Mouse (Mus musculus) left cerebral cortex, postnatal 36 days (tissue): ENCODE data around the gene Lats1. TPM values are rescaled to one million over a fixed set of nuclear protein-coding genes. Genes with fewer than 3 reads are reported as not detected.

ENCODE experiments used
- DNase-seq, 2 experiments: peaks; one replicate each; pipeline ENCODE4 v3.0.0; 2021 to 2022; ENCODE audit warnings: low spot score in 2 of 2, mixed read lengths in 1 of 2
- intact Hi-C: fragments of 180-260 bp; cut with DNase I; formaldehyde crosslinking; loops from one replicate; pipeline ENCODE4 v1.15.1; 2025
- total RNA-seq, 2 experiments: library from RNA; stranded (reverse); gene quantifications; 2 replicates each; pipeline ENCODE4 v1.2.3; 2021

Lats1 gene
- total RNA-seq: 10 to 100 TPM; 30.3 to 34.3 TPM

- DNase-seq: peak; percentile 91 to 92
- intact Hi-C loops: loop anchor here (1.0 to 5.0 kb wide), 2 partner anchors 18 to 101 kb away; no protein-coding TSS in a partner anchor
Observed at GRCm38 (mm10) chr10:7680731-7681301, at the start of gene Lats1, which contains the start of gene Pcmt1. Lats1 (plus strand) TSS chr10:7681214. Pcmt1 (minus strand) TSS chr10:7681136.

GRCm38 (mm10) chr10:7640366-7640765 lies 40.6 kb upstream of the Lats1 start:
- no peak for DNase-seq
- intact Hi-C loops: no loop called here

- no peak for DNase-seq
- intact Hi-C loops: no loop called here
Observed at GRCm38 (mm10) chr10:7645911-7646310, 35.1 kb upstream of the Lats1 start.

- DNase-seq: no peak
- intact Hi-C loops: no loop called here
Observed at GRCm38 (mm10) chr10:7649059-7649458, 32.0 kb upstream of the Lats1 start.

- DNase-seq: no peak
- intact Hi-C loops: no loop called here
Observed at GRCm38 (mm10) chr10:7651057-7651456, 30.0 kb upstream of the Lats1 start.

GRCm38 (mm10) chr10:7662471-7663141 lies 18.4 kb upstream of the Lats1 start:
- DNase-seq: no peak

GRCm38 (mm10) chr10:7663159-7664026 lies 17.6 kb upstream of the Lats1 start:
- intact Hi-C loops: loop anchor here (1.0 kb wide), 1 partner anchor 18 kb away; the partner anchor contains the start of genes Lats1 and Pcmt1
- peak; percentile 93 to 98 for DNase-seq

More at GRCm38 (mm10) chr10:7662471-7663141, 18.4 kb upstream of the Lats1 start:
- intact Hi-C loops: loop anchor here (1.0 kb wide), 1 partner anchor 19 kb away; the partner anchor contains the start of genes Lats1 and Pcmt1

GRCm38 (mm10) chr10:7664027-7664526 lies 16.9 kb upstream of the Lats1 start:
- intact Hi-C loops: no loop called here

GRCm38 (mm10) chr10:7664889-7665288 lies 16.1 kb upstream of the Lats1 start:
- intact Hi-C loops: no loop called here
- no peak for DNase-seq

More at GRCm38 (mm10) chr10:7664027-7664526, 16.9 kb upstream of the Lats1 start:
- no peak for DNase-seq

GRCm38 (mm10) chr10:7667342-7667802 lies 13.6 kb upstream of the Lats1 start, which contains the start of gene Nup43:
Nup43 (plus strand) TSS chr10:7667503.
- DNase-seq: peak; percentile 87 to 91
- intact Hi-C loops: no loop called here

GRCm38 (mm10) chr10:7673673-7674072 lies 7.3 kb upstream of the Lats1 start:
- intact Hi-C loops: no loop called here
- no peak for DNase-seq

GRCm38 (mm10) chr10:7681343-7682025 lies 470 bp downstream of the Lats1 start:
- peak; percentile 56 to 71 for DNase-seq
- intact Hi-C loops: loop anchor here (1.0 to 5.0 kb wide), 2 partner anchors 18 to 101 kb away; no protein-coding TSS in a partner anchor

GRCm38 (mm10) chr10:7682249-7682648 lies 1.2 kb downstream of the Lats1 start:
- intact Hi-C loops: loop anchor here (5.0 kb wide), 1 partner anchor 100 kb away; no protein-coding TSS in a partner anchor

GRCm38 (mm10) chr10:7686902-7687301 lies 5.9 kb downstream of the Lats1 start:
- no peak for DNase-seq
- intact Hi-C loops: no loop called here

More at GRCm38 (mm10) chr10:7682249-7682648, 1.2 kb downstream of the Lats1 start:
- no peak for DNase-seq

- intact Hi-C loops: no loop called here
- DNase-seq: no peak
Observed at GRCm38 (mm10) chr10:7695286-7695685, 14.3 kb downstream of the Lats1 start.

GRCm38 (mm10) chr10:7700120-7700519 lies 19.1 kb downstream of the Lats1 start:
- DNase-seq: no peak
- intact Hi-C loops: no loop called here

- DNase-seq: no peak
- intact Hi-C loops: no loop called here
Observed at GRCm38 (mm10) chr10:7702586-7702985, 21.6 kb downstream of the Lats1 start.

GRCm38 (mm10) chr10:7710121-7710520 lies 29.1 kb downstream of the Lats1 start:
- intact Hi-C loops: no loop called here
- DNase-seq: no peak

GRCm38 (mm10) chr10:7712506-7712905 lies 31.5 kb downstream of the Lats1 start:
- no peak for DNase-seq
- intact Hi-C loops: no loop called here
